Mouse (Mus musculus): ENCODE results near the gene Rab8b.
"Not testable (repeated sequence)": the region's sequence is repeated elsewhere in the genome, so short reads cannot be mapped to it uniquely, and the experiment has no call there.

Gene Rab8b

DNA sequence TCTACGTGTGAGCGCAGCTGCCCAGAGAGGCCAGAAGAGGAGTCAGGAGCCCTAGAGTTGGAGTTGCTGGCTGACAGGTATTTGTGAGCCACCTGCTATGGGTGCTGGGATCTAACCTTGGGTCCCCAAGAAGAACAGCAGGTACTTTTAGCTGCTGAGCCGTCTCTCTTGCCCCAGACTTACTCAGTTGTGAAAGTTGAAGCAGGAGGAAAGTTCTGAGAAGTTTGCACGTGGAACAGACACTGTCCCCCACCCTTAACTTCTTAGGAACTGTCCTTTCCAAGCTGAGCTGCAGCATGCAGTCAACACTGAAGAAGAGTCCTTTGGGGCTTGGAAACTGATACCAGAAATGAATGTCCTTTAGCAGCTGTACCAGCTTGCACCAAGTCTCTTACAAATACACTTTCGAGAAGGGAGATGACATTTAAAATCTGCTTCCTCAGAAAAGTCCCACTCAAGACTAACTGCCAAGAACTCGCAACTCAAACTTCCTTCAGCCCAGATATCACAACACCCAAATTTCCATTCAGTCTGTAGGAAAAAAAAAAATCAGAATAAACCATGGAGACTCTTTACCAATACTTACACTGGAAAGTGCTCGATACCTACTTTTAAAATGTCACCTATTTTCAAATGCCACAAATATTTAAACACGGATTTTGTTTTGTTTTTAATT lies 2.1 kb downstream of the Rab8b start:
- no peak for DNase-seq (ENCODE audit: low spot score in 2 of 2)

DNA sequence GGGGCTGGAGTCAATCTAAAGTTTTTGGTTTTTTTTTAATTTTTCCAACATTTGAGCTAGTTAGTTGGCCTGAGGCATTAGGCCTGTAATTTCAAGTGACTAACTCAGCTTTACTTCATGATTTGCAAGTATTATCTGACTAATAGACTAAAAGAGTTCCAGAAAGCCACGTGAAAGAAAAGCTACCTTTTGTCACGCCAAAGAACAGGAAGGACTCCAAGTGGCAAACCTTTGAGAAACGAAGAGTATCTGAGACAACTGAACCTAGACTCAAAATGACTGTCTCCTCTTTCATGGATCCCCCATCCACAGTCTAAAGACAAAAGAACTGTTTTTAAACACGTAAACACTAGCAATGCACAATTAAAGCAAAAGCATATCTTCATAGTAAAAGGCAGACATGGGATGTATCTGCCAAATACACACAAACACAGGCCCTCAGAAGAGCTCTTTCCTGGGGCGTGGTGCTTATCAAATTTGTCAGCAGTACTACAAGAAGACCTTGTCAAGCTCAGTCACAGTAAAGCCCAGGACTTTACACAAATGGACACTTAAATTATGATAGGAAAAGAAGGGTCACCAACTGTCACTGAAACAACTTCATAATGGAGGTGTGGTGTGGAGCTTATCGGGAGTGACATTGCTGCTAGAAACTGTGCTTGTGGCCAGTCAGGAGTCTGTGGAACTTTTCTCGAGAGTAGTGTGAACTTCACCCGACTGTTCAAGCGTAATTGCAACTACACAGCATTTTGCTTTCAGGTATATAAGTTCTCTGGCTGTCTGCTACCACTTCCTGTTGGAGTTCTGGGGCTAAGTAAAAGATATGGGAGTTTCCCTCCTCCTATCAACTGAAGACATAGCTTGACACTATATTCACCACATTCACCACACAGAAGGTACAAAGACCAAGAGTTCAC lies 3.4 kb downstream of the Rab8b start:
- no peak for DNase-seq (ENCODE audit: low spot score in 2 of 2)

DNA sequence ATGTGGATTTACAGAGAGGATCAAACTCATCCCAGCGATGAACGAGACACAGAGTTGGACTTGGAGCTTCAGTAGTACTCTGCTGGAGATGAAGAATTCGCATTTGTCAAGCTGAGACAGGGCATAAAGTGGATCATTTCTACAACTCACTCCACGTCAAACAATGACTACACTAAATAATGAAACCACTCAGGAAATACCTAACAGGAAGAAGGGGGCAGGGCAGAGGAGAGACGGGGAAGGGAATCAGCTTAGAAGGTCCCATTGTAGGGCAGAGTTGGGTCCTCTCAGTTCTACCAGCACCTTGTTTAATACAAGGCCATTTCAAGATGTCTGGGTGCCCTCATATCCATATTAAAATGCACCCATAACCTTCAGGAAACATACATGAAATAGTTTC lies 4.1 kb downstream of the Rab8b start:
- no peak for DNase-seq (ENCODE audit: low spot score in 2 of 2)

DNA sequence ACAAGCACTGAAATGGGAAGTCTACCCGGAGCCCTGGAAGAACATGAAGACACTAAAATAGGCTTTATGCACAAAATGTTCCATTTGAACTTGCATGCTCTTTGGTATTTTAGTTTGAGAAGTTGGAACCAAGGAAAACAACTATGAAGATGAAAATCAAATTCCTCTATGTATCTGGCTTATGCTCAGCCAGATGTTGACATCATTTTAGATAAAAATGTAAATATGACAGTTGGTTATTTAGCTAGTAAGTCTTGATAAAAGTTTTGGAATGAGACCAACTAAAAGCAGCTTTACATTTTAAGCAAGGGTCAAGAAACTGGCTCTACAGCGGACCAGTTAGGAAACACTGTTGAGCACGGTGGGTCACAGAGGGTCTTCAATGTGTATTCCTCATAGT lies 4.9 kb downstream of the Rab8b start:
- no peak for DNase-seq (ENCODE audit: low spot score in 2 of 2)

DNA sequence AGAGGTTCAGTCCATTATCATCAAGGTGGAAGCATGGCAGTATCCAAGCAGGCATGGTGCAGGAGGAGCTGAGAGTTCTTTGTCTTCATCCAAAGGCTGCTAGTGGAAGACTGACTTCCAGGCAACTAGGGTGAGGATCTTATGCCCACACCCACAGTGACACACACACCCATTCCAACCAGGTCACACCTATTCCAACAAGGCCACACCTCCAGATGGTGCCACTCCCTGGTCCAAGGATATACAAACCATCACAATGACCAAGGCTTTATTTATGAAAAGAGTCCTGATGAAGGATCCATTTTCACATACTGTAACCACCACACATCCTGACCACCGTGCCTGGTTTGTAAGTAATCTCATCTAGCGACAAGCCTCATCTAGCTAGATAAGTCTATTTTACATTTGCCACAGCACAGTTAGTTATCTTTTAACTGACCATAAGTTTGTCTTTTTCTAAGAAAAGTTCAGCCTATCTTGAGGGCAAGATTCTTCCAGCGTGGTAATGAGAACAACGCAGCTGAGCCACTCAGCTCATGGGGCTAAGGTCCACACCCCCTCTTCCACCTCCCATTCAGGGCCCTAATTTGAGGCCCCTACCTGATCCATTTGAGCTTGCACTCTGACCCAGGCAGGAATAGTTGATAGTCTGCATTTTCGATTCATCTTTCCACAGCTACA lies 6.1 kb downstream of the Rab8b start:
- DNase-seq (ENCODE audit: low spot score in 2 of 2): not testable (repeated sequence)

DNA sequence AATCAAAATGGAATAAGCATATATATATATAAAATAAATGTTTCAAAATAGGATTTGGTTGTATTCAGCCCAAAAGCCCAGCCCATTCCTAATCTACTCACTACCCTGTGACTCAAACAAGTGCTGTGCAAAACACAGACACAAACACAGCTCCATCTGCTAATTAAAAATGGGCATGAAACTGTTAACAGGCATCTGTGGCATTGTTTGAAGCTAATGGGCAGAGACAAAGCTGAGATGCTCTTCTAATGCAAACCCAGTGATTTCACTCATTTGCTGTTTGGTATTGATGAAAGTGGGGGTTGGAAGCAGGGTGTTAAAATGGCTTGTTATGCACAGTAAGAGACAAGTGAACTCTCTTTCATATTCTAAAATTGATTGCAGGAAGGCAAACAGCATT lies 7.2 kb downstream of the Rab8b start:
- no peak for DNase-seq (ENCODE audit: low spot score in 2 of 2)

DNA sequence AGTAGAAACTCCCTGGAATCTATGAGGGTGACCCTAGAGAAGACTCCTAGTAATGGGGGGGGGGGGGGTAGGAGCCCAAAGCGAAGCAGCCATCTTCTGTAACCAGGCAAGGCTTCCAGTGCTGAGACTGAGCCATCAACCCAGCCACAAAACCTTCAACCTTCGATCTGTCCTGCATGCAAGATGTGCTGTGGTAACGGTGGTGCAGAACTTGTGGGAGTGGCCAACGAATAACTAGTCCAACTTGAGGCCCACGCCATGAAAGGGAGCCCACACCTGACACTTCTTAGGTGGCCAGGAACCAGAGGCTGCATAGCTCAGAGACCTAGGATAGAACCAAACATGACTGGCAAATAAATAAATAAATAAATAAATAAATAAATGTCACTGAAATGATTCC lies 8.8 kb downstream of the Rab8b start:
- DNase-seq (ENCODE audit: low spot score in 2 of 2): no peak

DNA sequence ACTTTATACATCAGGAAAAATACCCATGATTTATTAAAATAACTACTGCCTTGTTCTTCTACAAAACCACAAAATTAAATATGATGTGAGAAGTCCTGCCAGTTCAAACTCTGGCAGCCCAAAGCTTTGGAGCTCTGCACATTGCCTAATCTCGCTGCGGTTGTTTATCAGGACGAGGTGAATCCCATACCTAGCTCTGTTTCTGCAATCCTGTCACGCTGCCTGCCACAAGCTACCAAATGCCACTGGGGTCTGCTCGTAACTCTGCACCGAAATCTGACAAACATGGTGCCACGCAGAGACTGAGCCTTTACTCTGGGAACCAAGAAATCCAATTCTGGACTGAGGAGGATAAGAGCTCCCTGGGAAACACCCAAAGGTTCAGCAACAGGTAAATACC lies 9.6 kb downstream of the Rab8b start:
- DNase-seq (ENCODE audit: low spot score in 2 of 2): no peak

DNA sequence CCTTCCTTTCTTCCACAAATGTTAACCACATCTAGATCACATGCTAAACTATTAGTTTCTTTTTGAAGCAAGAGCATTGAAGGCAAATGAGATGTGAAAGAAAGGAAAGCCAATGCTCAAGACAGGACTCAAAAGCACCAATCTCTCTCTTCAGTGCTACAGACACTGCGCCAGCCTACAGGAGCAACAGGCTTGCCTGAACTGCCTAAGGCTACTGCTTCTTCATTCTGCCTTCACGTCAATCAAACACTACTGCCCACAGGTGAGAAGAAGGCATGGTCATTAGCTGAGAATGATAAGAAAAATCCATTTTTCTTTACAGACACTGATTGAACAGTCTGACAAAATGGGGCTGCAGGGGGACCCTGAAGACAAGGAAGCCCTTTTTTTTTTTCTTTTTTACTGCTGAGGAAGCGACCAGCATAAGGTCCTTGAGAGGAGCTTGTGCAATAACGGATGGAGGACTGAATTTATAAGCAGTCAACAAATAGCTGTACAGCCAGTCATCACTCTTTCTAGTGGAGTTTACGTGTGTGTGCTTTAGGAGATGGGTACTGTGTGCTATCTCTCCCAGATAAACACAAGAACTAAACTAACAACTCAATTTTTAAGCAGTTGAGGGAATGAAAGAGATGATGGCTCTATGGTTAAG lies 11.6 kb downstream of the Rab8b start:
- no peak for DNase-seq (ENCODE audit: low spot score in 2 of 2)

DNA sequence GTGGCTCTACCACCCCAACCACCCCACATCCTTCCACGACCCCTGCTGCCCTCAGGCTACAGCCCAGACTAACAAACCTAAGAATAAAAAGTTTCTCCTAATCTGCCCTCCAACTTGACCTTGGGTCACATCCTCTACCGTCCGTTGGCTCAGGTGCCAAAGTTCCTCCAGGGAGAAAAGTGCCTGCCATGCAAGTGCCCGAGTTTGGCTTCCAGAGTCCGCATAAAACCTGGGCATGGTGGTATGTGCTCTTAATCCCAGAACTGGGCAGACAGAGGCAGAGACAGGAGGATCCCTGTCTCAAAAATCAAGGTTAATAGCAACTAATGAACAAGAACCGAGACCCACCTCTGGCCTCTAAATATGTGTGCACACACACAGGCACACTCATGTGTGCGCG lies 12.4 kb downstream of the Rab8b start:
- no peak for DNase-seq (ENCODE audit: low spot score in 2 of 2)

DNA sequence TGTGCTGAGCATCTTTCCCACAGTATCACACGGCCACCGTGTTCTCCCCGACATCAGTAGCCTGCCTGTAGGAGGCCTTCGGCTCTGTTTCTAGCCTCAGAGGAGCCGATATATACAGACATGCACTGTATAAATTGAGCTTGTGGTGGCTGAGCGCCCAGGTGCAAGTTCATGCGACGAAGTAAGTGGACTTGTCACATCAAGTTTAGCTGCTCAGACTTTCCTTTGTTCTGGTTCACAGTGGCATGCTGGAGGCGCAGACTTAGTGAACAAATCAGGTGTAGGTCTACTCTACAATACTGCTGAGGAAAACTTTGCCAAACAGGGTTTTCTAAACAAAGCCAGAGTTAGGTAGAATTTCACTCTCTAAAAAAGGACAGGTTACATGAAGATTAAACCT lies 13.5 kb downstream of the Rab8b start:
- DNase-seq (ENCODE audit: low spot score in 2 of 2): no peak

DNA sequence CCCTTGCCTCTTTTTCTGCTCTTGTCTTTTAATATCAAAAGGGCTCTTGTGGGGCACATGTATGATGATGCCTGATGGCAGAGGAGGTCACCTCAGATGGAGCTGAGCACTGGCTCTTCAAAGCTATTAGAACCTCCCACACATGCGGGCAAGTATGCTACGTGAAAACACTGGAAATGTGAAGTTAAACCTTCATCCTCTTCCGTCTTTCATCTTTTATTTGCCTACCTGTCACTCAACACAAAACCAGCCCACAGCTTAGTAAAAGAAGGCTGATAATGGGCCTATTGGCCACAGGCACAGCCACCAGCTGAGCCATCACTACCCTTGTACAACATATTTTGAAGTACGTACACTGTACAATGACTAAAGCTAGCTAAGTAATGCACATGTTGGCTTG lies 20.0 kb downstream of the Rab8b start:
- no peak for DNase-seq (ENCODE audit: low spot score in 2 of 2)

DNA sequence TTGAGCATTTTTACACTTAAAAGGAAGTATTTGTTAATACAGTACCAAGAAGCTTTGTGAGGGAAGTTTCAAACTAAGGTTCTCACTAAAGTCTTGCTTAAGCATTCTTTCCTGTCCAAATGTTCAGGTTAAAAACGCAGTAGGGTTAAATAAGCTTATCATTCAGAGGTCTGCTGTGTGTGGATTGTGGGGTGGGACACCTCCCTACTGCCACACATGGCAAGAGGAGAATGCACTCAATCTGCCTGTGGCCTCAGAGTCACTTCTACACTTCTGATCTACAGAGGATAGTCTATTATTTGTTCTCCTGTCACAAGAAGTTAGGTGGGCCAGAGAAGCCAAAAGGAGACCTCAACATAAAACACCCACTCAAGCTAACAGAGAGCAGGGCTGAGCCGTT lies 20.4 kb downstream of the Rab8b start:
- no peak for DNase-seq (ENCODE audit: low spot score in 2 of 2)

DNA sequence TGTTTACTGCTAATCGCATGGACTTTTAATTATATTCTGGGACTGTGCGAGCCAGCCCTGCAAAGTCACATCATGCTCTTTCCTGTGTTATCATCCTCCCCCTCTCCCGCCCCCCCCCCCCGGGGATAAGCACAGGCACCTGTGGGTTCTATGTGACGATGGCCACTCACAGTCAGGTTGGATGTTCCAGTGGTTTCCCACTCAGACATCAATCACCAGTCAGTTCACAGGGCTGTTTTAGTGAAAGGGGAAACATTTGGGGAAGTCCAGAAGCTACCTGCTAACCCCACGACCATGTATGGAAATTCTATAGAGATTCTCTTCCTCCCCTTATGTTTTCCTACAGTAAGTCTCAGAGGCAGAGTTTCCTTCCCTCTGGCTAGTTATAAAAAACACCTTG lies 21.6 kb downstream of the Rab8b start:
- no peak for DNase-seq (ENCODE audit: low spot score in 2 of 2)

DNA sequence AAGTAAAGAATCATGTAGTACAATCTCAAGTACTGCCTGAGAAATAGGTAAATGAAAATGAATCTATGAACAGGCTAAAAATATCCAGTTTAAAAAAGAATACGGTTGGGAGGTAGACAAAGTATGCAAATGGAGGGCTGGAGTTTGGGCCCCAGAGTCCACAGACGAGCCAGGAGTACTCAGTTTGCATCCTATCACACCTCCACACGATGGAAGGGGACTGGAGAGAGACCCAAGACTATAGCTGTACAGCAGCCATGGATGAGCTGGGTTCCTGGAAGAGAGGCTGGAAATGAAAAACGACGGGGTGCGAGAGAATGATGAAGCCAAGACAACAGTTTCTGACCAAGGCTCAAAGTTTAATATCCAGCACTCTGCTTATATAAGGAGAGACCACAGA lies 22.5 kb downstream of the Rab8b start:
- no peak for DNase-seq (ENCODE audit: low spot score in 2 of 2)

DNA sequence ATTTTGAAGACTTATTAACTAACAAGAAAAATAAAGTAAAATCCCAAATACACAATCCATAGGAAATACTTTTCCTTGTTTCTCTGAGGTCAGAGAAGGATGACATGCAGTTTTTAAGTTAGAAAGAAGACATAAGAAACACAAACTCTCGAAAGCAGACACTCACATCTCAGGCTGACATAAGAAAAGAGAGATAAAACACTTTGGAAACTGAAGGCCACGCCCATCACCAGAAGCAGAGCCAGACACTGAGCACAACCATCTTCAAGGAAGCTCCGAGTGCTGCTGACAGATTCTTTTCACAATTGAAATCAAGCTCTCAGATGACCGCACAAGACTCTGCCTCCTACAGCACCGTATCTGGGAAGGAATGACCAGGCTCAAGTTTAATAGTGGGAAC lies 23.5 kb downstream of the Rab8b start:
- no peak for DNase-seq (ENCODE audit: low spot score in 2 of 2)

DNA sequence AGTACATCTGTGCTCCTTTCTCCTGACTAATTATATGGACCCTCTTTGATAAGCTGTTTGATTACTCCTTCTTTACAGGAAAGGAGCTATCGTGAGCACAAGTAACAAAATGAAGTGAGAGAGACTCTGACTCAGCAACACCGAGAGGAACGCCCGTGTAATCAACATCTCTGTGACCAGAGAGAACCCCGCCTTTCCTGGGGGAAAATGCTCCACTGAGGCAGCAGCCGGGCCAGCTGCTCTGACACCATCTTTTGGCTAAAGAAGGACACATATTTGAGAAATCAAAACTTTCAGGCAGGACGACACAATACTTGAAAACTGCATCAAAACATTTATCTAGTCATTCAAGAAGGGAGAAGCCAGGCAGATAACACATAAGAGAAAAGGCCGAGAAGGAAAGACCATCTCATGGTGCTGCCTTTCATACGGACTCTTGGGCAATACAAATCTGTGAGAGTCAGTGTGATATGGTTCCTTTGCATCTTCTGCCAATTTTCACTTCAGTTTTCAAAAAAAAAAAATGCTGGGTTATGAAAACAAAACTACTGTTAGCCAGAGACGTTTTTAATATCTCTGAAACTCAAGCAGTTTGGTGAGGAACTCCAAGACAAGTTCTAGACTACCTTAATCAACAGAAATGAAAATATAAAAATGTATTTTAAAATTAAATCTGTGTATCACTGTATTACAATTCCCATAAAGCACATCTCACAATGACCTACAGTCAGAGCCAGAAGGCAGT lies 24.3 kb downstream of the Rab8b start:
- no peak for DNase-seq (ENCODE audit: low spot score in 2 of 2)

DNA sequence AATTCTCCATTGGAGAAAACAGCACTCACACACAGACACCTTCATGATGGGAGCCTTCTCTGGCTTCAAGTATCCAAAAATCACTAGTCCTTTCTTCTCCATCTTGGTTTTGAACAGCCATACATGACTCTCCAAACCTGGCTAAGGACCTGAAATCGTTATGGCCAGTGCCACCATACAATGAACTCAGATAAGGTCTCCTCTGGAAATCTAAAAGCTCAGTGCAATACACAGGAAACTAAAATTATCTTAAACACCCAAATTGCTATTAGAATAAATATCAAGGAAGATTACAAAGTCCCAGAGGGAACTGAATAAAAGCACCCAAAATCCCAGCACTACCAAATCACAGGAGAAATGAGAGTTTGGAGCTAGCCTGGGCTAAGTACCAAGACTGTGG lies 25.1 kb downstream of the Rab8b start:
- no peak for DNase-seq (ENCODE audit: low spot score in 2 of 2)

DNA sequence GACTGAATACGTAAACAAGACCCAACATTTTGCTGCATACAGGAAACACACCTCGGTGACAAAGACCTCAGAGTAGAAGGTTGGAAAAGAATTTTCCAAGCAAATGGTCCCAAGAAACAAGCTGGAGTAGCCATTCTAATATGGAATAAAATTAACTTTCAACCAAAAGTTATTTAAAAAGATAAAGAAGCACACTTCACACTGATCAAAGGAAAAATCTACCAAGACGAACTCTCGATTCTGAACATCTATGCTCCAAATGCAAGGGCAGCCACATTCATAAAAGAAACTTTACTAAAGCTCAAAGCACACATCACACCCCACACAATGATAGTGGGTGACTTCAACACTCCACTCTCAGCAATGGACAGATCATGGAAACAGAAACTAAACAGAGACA lies 27.0 kb downstream of the Rab8b start:
- not testable (repeated sequence) for DNase-seq (ENCODE audit: low spot score in 2 of 2)

DNA sequence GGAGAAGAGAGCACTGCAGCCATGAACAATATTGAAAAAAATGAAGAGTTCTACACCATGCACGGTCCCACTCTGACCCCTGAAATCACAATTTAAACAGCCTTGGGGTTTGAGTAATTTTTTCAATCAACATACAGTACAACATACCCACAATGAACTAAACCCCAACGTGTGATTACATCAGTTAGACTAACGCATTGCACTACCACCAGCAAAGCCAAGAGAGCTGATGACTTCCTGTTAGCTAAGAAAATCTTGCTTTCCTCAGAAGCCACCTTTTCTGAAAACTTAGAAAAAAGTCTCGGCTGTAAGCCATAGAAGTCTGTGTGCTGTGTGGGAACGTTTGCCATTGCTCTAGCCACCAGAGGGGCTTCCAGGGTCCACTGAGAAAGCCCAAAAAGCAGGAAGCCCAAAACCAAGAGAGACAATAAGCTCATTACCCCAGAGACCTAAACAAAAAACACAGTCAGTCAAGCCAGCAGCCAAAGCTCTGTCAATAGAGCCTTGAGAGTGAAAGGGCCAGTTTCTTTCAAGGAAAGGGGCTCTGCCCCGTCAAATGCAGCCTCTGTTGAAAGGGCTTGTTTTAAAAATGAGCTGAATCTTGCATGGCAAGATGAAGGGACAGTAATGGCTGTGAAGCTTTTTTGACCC lies 31.4 kb downstream of the Rab8b start:
- no peak for DNase-seq (ENCODE audit: low spot score in 2 of 2)

DNA sequence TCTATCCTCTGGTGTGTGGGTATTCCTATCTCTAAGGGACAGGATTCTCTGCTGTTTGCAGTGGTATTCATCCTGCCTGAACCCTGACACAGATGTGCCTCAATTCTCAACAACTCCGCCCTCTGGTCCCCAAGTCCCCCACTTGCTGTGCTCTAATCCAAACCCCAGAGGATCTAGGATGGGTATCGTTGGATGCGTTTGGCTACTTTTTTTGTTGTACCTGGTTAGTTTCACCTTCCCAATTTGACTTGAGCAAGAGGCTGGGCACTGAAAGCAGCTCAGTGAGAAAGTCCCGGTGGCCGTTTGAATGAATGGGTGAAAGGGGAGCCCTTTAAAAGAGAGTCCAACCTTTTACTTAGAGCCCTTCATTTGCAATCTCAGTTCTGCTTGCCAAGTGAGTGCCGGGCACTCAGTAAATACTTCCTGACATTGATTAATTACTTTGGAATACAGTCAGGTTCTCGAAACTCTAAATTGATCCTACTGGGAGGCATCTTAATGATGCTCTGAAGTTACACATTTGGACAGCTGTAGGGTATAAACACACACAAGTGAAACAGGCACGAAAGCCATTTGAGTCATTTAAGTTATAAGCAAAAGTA lies 32.1 kb downstream of the Rab8b start:
- DNase-seq (ENCODE audit: low spot score in 2 of 2): no peak

Measured in cerebellum, postnatal 4 days (tissue).